Mouse (Mus musculus) testis, adult 2 months (tissue): ENCODE data around the gene Ctla4.

Source experiments
- CTCF ChIP-seq: fragments of 200-500 bp; IDR thresholded peaks from 2 replicates; pipeline ENCODE4 v1.5.1; 2012; ENCODE audit warnings: low read depth, mild to moderate bottlenecking, inconsistent platforms, low read length, moderate library complexity; ENCODE audit not compliant: control insufficient read depth, insufficient read depth, insufficient replicate concordance
- POLR2A ChIP-seq: fragments of 200-500 bp; IDR thresholded peaks from 2 replicates; pipeline ENCODE4 v1.6.1; 2012; ENCODE audit warnings: low read depth, mild to moderate bottlenecking, inconsistent platforms, low read length, moderate library complexity; ENCODE audit not compliant: control insufficient read depth

- no peak for TF ChIP-seq CTCF
- no peak for TF ChIP-seq POLR2A
Observed at GRCm38 (mm10) chr1:60910796-60911195, 24.0 kb downstream of the Ctla4 start.
